Mouse (Mus musculus): ENCODE results near the gene Mex3b. TPM values are rescaled to one million over a fixed set of nuclear protein-coding genes. Genes with fewer than 3 reads are reported as not detected.

The Mex3b gene
- total RNA-seq (2012; rRNA removed) (0.50 and 0.59 TPM in 2 replicates), total RNA-seq (2014; rRNA removed) (1.9 and 2.1 TPM in 2 replicates), polyA plus RNA-seq (2012; ENCODE audit: insufficient read length, low read depth) (2.3 and 2.5 TPM in 2 replicates)

DNA sequence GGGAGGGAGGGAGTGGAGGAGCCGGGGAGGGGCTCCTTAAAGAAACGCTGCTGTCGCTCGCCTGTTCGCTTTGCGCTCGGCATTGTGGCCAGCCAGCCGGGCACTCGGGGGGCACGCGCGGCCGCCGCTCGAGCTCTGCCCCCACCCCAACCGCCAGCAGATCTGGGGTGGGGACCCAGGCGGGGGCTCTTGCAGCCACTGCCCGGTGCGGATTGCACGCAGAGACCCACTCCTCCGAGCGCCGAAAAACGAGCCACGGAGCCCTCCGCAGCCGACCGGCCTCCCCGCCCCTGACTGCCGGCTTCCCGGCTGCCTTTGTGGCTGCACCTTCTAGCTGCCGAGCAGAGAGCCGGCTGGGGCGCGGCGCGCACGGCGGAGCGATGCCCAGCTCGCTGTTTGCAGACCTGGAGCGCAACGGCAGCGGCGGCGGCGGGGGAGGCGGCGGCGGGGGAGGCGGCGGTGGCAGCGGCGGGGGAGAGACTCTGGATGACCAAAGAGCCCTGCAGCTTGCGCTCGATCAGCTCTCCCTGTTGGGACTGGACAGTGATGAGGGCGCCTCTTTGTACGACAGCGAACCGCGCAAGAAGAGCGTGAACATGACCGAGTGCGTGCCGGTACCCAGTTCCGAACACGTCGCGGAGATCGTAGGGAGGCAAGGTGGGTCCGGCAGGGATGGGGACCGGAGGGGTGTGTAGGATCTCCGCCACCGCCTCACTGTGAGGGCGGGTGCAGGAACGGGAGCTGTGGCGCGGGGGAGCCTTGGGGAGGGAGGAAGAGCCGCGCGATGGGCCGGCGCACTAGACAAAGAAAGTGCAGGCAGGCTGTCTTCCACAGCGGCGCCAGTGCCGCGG lies at the start of gene Mex3b:
Mex3b (plus strand) TSS at position 63 of the 851 bp plus-strand sequence.
- peak within 1 kb of the TSS; percentile 8; the same call in 1 of the 2 replicates for H3K27ac ChIP-seq (ENCODE audit: insufficient read depth, low read depth)

DNA sequence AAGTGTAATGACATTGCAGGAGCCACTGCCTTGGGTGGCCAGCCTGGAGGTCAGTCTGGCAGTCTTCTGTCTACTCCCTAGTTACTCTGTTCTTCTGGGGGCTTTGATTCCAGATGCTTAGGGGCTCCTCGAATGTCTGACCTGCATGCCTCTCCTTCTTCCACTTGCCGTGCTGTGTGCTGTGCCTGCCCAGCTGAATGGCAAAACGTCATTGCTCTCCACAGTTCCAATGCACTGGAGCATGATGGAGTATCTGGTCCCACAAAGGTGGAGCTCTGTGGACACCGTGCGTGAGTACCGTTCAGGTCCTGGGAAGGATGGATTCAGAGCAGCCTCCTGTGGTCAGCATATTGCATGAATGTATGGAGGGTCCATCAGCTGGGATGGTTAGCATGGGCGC lies 47.6 kb upstream of the Mex3b start:
- H3K4me2 ChIP-seq (ENCODE audit: insufficient read depth, low read depth, poor library complexity, severe bottlenecking), result no peak overlapping the region
- H3K9ac ChIP-seq (ENCODE audit: insufficient read depth, low read depth), result no peak overlapping the region
- in situ Hi-C loops (cut with MboI; ENCODE audit: low pct_ligation_motif_present, low pct_unique_long_range_greater_than_20kb, low sequenced_read_pairs) (no loop called here), dilution Hi-C loops (cut with MboI; ENCODE audit: extremely low pct_ligation_motif_present, extremely low pct_unique_long_range_greater_than_20kb, low sequenced_read_pairs) (no loop called here)
- H3K27me3 ChIP-seq (replicated peaks), result peaks cover 4% of the 10 kb centered on the region
- no peak overlapping the region for H3K27ac ChIP-seq (ENCODE audit: insufficient read depth, low read depth)
- no peaks in the 10 kb centered on the region for H3K79me2 ChIP-seq (replicated peaks; ENCODE audit: control insufficient read depth, extremely low read depth, insufficient read depth, poor library complexity, severe bottlenecking)
- peaks cover 12% of the 10 kb centered on the region for H3K9me3 ChIP-seq (replicated peaks; ENCODE audit: low read length)
- DNase-seq (ENCODE audit: extremely low read depth), result no peak
- no peaks in the 10 kb centered on the region for H3K36me3 ChIP-seq (replicated peaks in 1 of 2; ENCODE audit: control insufficient read depth in 1 of 2, insufficient read depth in 1 of 2, low read length in 1 of 2)
- H3K4me1 ChIP-seq (ENCODE audit: control insufficient read depth in 1 of 2, insufficient read depth in 2 of 2), result no peaks in the 10 kb centered on the region
- no peak for TF ChIP-seq ZNF384 (IDR thresholded peaks at IDR 0.05; ENCODE audit: low read depth, low read length)
- TF ChIP-seq EP300 (IDR thresholded peaks at IDR 0.05; ENCODE audit: low read length), result no peak
- no peak for TF ChIP-seq RCOR1 (conservative IDR thresholded peaks at IDR 0.05; ENCODE audit: low read depth, low read length)
- no peak for TF ChIP-seq POLR2AphosphoS2 (IDR thresholded peaks at IDR 0.05; ENCODE audit: low read depth, low read length)
- TF ChIP-seq NELFE (IDR thresholded peaks at IDR 0.05; ENCODE audit: low read depth, low read length), result no peak
- no peak for TF ChIP-seq MXI1 (IDR thresholded peaks at IDR 0.05; ENCODE audit: low read depth, low read length)
- no peak for TF ChIP-seq MAX (IDR thresholded peaks at IDR 0.05; ENCODE audit: low read length)
- no peak for TF ChIP-seq CTCF (conservative IDR thresholded peaks at IDR 0.05 in 1 of 2, IDR thresholded peaks at IDR 0.05 in 1 of 2; ENCODE audit: low read depth in 2 of 2, low read length in 2 of 2)
- TF ChIP-seq POLR2A (IDR thresholded peaks at IDR 0.05; ENCODE audit: low read depth, low read length), result no peak
- TF ChIP-seq NRF1 (IDR thresholded peaks at IDR 0.05; ENCODE audit: low read depth, low read length), result no peak
- no peak for TF ChIP-seq MAZ (IDR thresholded peaks at IDR 0.05; ENCODE audit: low read depth, low read length)
- no peak for TF ChIP-seq ZC3H11A (IDR thresholded peaks at IDR 0.05; ENCODE audit: low read depth, low read length)
- no peak for TF ChIP-seq ELF1 (IDR thresholded peaks at IDR 0.05; ENCODE audit: low read depth, low read length)
- TF ChIP-seq ETS1 (conservative IDR thresholded peaks at IDR 0.05; ENCODE audit: low read depth, low read length), result no peak
- no peak for TF ChIP-seq USF2 (conservative IDR thresholded peaks at IDR 0.05; ENCODE audit: low read depth, low read length)
- no peak for TF ChIP-seq GABPA (IDR thresholded peaks at IDR 0.05; ENCODE audit: insufficient replicate concordance, low read depth, low read length)
- TF ChIP-seq CHD1 (IDR thresholded peaks at IDR 0.05; ENCODE audit: low read depth, low read length), result no peak
- TF ChIP-seq JUN (IDR thresholded peaks at IDR 0.05; ENCODE audit: insufficient read depth, low read depth, low read length), result no peak
- no peak for TF ChIP-seq MAFK (IDR thresholded peaks at IDR 0.05; ENCODE audit: insufficient replicate concordance, low read length)
- H3K4me3 ChIP-seq (replicated peaks in 1 of 3; ENCODE audit: low read depth in 2 of 3, low read length in 2 of 3, poor library complexity in 1 of 3), result no peak overlapping the region

More for the DNA sequence above, at the start of gene Mex3b:
- DNase-seq (ENCODE audit: extremely low read depth), result peak; percentile 32
- peaks cover 0 to 16% of the 10 kb centered on the region in 2 experiments for H3K36me3 ChIP-seq (replicated peaks in 1 of 2; ENCODE audit: control insufficient read depth in 1 of 2, insufficient read depth in 1 of 2, low read length in 1 of 2)
- dilution Hi-C loops (cut with MboI; ENCODE audit: extremely low pct_ligation_motif_present, extremely low pct_unique_long_range_greater_than_20kb, low sequenced_read_pairs) (no loop called here), in situ Hi-C loops (cut with MboI; ENCODE audit: low pct_ligation_motif_present, low pct_unique_long_range_greater_than_20kb, low sequenced_read_pairs) (no loop called here)
- H3K4me3 ChIP-seq (replicated peaks in 1 of 3; ENCODE audit: low read depth in 2 of 3, low read length in 2 of 3, poor library complexity in 1 of 3), result peak within 1 kb of the TSS; percentile 53 to 77 (median 74)
- peak within 1 kb of the TSS; percentile 86 for H3K4me2 ChIP-seq (ENCODE audit: insufficient read depth, low read depth, poor library complexity, severe bottlenecking)
- H3K79me2 ChIP-seq (replicated peaks; ENCODE audit: control insufficient read depth, extremely low read depth, insufficient read depth, poor library complexity, severe bottlenecking), result no peaks in the 10 kb centered on the region
- TF ChIP-seq SIN3A (IDR thresholded peaks at IDR 0.05; ENCODE audit: low read length) (no peak), BHLHE40 (IDR thresholded peaks at IDR 0.05; ENCODE audit: low read depth, low read length) (no peak), TCF12 (IDR thresholded peaks at IDR 0.05; ENCODE audit: low read depth, low read length) (0 out of 2 replicates have a peak, but pooled peaks have one; percentile 1), NRF1 (IDR thresholded peaks at IDR 0.05; ENCODE audit: low read depth, low read length) (no peak), UBTF (IDR thresholded peaks at IDR 0.05; ENCODE audit: low read depth, low read length) (peak; percentile 93), ZMIZ1 (IDR thresholded peaks at IDR 0.05; ENCODE audit: low read depth, low read length) (no peak)
- peaks cover 2 to 4% of the 10 kb centered on the region in 2 experiments; a peak in 1 of 4 replicates for H3K4me1 ChIP-seq (ENCODE audit: control insufficient read depth in 1 of 2, insufficient read depth in 2 of 2)
- H3K9me3 ChIP-seq (replicated peaks; ENCODE audit: low read length), result peaks cover 14% of the 10 kb centered on the region
- H3K9ac ChIP-seq (ENCODE audit: insufficient read depth, low read depth), result peak within 1 kb of the TSS; percentile 49
- H3K27me3 ChIP-seq (replicated peaks), result peaks cover 5% of the 10 kb centered on the region

Data from CH12.LX (cell line).